Mouse (Mus musculus): ENCODE results near the gene Abtb2. TPM values are rescaled to one million over a fixed set of nuclear protein-coding genes. Genes with fewer than 3 reads are reported as not detected.
A peak's percentile ranks its signal among the peaks of the same experiment; 100 is the strongest.

Abtb2 gene
- polyA plus RNA-seq, 1 experiment from 2014 or later, result 20.2 TPM

GRCm38 (mm10) chr2:103586423-103586822 lies 20.3 kb downstream of the Abtb2 start:
- Histone ChIP-seq H3K4me3 (no peak overlapping the region), H3K27me3 (no peaks in the 10 kb centered on the region), H3K9ac (no peak overlapping the region), H3K4me1 (replicated peaks) (peaks cover 80% of the 10 kb centered on the region), H3K4me2 (no peak overlapping the region), H3K9me3 (replicated peaks) (no peaks in the 10 kb centered on the region), H3K27ac (no peak overlapping the region), H3K36me3 (no peaks in the 10 kb centered on the region)
- no peak for ATAC-seq (replicated peaks; ENCODE audit: insufficient number of reproducible peaks, insufficient read depth, low FRiP score, low read depth)
- WGBS, result 89% methylated on average over 3 of the region's 3 CpGs

- Histone ChIP-seq H3K9me3 (replicated peaks) (no peaks in the 10 kb centered on the region), H3K4me2 (no peak overlapping the region), H3K27ac (peak overlapping the region; percentile 64), H3K9ac (no peak overlapping the region), H3K4me3 (no peak overlapping the region), H3K27me3 (no peaks in the 10 kb centered on the region), H3K4me1 (replicated peaks) (peaks cover 80% of the 10 kb centered on the region), H3K36me3 (no peaks in the 10 kb centered on the region)
- no peak for ATAC-seq (replicated peaks; ENCODE audit: insufficient number of reproducible peaks, insufficient read depth, low FRiP score, low read depth)
- WGBS, result 60% methylated on average over 5 of the region's 5 CpGs
Observed at GRCm38 (mm10) chr2:103588776-103589175, 22.7 kb downstream of the Abtb2 start.

GRCm38 (mm10) chr2:103589400-103589799 lies 23.3 kb downstream of the Abtb2 start:
- Histone ChIP-seq H3K9me3 (replicated peaks) (no peaks in the 10 kb centered on the region), H3K4me1 (replicated peaks) (peaks cover 77% of the 10 kb centered on the region), H3K4me2 (no peak overlapping the region), H3K27ac (peak overlapping the region; percentile 64), H3K4me3 (no peak overlapping the region), H3K27me3 (no peaks in the 10 kb centered on the region), H3K36me3 (no peaks in the 10 kb centered on the region), H3K9ac (no peak overlapping the region)
- 28% methylated on average over 4 of the region's 4 CpGs for WGBS
- no peak for ATAC-seq (replicated peaks; ENCODE audit: insufficient number of reproducible peaks, insufficient read depth, low FRiP score, low read depth)

- peaks cover 87% of the 10 kb centered on the region for H3K4me1 ChIP-seq (replicated peaks)
- H3K4me3 ChIP-seq, result no peak overlapping the region
- no peaks in the 10 kb centered on the region for H3K27me3 ChIP-seq
- no peak overlapping the region for H3K9ac ChIP-seq
- no peaks in the 10 kb centered on the region for H3K9me3 ChIP-seq (replicated peaks)
- WGBS, result 77% methylated on average over 7 of the region's 7 CpGs
- no peaks in the 10 kb centered on the region for H3K36me3 ChIP-seq
- no peak overlapping the region for H3K27ac ChIP-seq
- no peak overlapping the region for H3K4me2 ChIP-seq
- ATAC-seq (replicated peaks; ENCODE audit: insufficient number of reproducible peaks, insufficient read depth, low FRiP score, low read depth), result no peak
Observed at GRCm38 (mm10) chr2:103590645-103591044, 24.5 kb downstream of the Abtb2 start.

GRCm38 (mm10) chr2:103591742-103592590 lies 25.9 kb downstream of the Abtb2 start:
- H3K4me2 ChIP-seq, result peak overlapping the region; percentile 11; the same call in 1 of the 2 replicates
- H3K4me1 ChIP-seq (replicated peaks), result peaks cover 94% of the 10 kb centered on the region
- H3K27ac ChIP-seq, result peak overlapping the region; percentile 75
- ATAC-seq (replicated peaks; ENCODE audit: insufficient number of reproducible peaks, insufficient read depth, low FRiP score, low read depth), result peak; percentile 75
- no peak overlapping the region for H3K4me3 ChIP-seq
- no peak overlapping the region for H3K9ac ChIP-seq
- WGBS, result 33% methylated on average over 9 of the region's 9 CpGs
- H3K27me3 ChIP-seq, result no peaks in the 10 kb centered on the region
- no peaks in the 10 kb centered on the region for H3K36me3 ChIP-seq
- H3K9me3 ChIP-seq (replicated peaks), result no peaks in the 10 kb centered on the region

GRCm38 (mm10) chr2:103592591-103592929 lies 26.4 kb downstream of the Abtb2 start:
- Histone ChIP-seq H3K9me3 (replicated peaks) (no peaks in the 10 kb centered on the region), H3K27me3 (no peaks in the 10 kb centered on the region), H3K9ac (no peak overlapping the region), H3K27ac (peak overlapping the region; percentile 75), H3K36me3 (no peaks in the 10 kb centered on the region), H3K4me2 (peak overlapping the region; percentile 11; the same call in 1 of the 2 replicates), H3K4me3 (no peak overlapping the region), H3K4me1 (replicated peaks) (peaks cover 94% of the 10 kb centered on the region)
- 32% methylated on average over 3 of the region's 3 CpGs for WGBS
- 0 out of 2 replicates have a peak, but pooled peaks have one; percentile 11 for ATAC-seq (replicated peaks; ENCODE audit: insufficient number of reproducible peaks, insufficient read depth, low FRiP score, low read depth)

GRCm38 (mm10) chr2:103594592-103595011 lies 28.5 kb downstream of the Abtb2 start:
- no peak overlapping the region for H3K27ac ChIP-seq
- ATAC-seq (replicated peaks; ENCODE audit: insufficient number of reproducible peaks, insufficient read depth, low FRiP score, low read depth), result no peak
- no peaks in the 10 kb centered on the region for H3K36me3 ChIP-seq
- H3K9ac ChIP-seq, result 0 out of 2 replicates have a peak overlapping the region, but pooled peaks have one; percentile 1
- no peak overlapping the region for H3K4me3 ChIP-seq
- H3K27me3 ChIP-seq, result no peaks in the 10 kb centered on the region
- WGBS, result 65% methylated on average over 6 of the region's 6 CpGs
- peaks cover 94% of the 10 kb centered on the region for H3K4me1 ChIP-seq (replicated peaks)
- no peak overlapping the region for H3K4me2 ChIP-seq
- H3K9me3 ChIP-seq (replicated peaks), result no peaks in the 10 kb centered on the region

GRCm38 (mm10) chr2:103595028-103595651 lies 29.0 kb downstream of the Abtb2 start:
- Histone ChIP-seq H3K9me3 (replicated peaks) (no peaks in the 10 kb centered on the region), H3K27me3 (no peaks in the 10 kb centered on the region), H3K4me2 (no peak overlapping the region), H3K27ac (no peak overlapping the region), H3K4me3 (no peak overlapping the region), H3K9ac (0 out of 2 replicates have a peak overlapping the region, but pooled peaks have one; percentile 1), H3K36me3 (no peaks in the 10 kb centered on the region), H3K4me1 (replicated peaks) (peaks cover 94% of the 10 kb centered on the region)
- WGBS, result 46% methylated on average over 5 of the region's 5 CpGs
- ATAC-seq (replicated peaks; ENCODE audit: insufficient number of reproducible peaks, insufficient read depth, low FRiP score, low read depth), result no peak

GRCm38 (mm10) chr2:103599296-103599695 lies 33.2 kb downstream of the Abtb2 start:
- no peak for ATAC-seq (replicated peaks; ENCODE audit: insufficient number of reproducible peaks, insufficient read depth, low FRiP score, low read depth)
- H3K4me2 ChIP-seq, result no peak overlapping the region
- H3K9me3 ChIP-seq (replicated peaks), result no peaks in the 10 kb centered on the region
- peaks cover 98% of the 10 kb centered on the region for H3K4me1 ChIP-seq (replicated peaks)
- no peak overlapping the region for H3K4me3 ChIP-seq
- H3K36me3 ChIP-seq, result no peaks in the 10 kb centered on the region
- no peaks in the 10 kb centered on the region for H3K27me3 ChIP-seq
- H3K9ac ChIP-seq, result no peak overlapping the region
- WGBS, result 74% methylated on average over 1 of the region's 1 CpGs
- peak overlapping the region; percentile 81 for H3K27ac ChIP-seq

GRCm38 (mm10) chr2:103600165-103600891 lies 34.2 kb downstream of the Abtb2 start:
- H3K4me3 ChIP-seq, result peak overlapping the region; percentile 6; the same call in 1 of the 2 replicates
- peak; percentile 79 for ATAC-seq (replicated peaks; ENCODE audit: insufficient number of reproducible peaks, insufficient read depth, low FRiP score, low read depth)
- 29% methylated on average over 8 of the region's 8 CpGs for WGBS
- H3K9me3 ChIP-seq (replicated peaks), result no peaks in the 10 kb centered on the region
- 0 out of 2 replicates have a peak overlapping the region, but pooled peaks have one; percentile 4 for H3K9ac ChIP-seq
- peak overlapping the region; percentile 50 for H3K4me2 ChIP-seq
- H3K36me3 ChIP-seq, result no peaks in the 10 kb centered on the region
- peaks cover 95% of the 10 kb centered on the region for H3K4me1 ChIP-seq (replicated peaks)
- H3K27ac ChIP-seq, result peak overlapping the region; percentile 81
- no peaks in the 10 kb centered on the region for H3K27me3 ChIP-seq

GRCm38 (mm10) chr2:103601126-103601525 lies 35.0 kb downstream of the Abtb2 start:
- no peak for ATAC-seq (replicated peaks; ENCODE audit: insufficient number of reproducible peaks, insufficient read depth, low FRiP score, low read depth)
- H3K27ac ChIP-seq, result peak overlapping the region; percentile 81

More at GRCm38 (mm10) chr2:103601126-103601525, 35.0 kb downstream of the Abtb2 start:
- H3K9me3 ChIP-seq (replicated peaks), result no peaks in the 10 kb centered on the region
- peaks cover 87% of the 10 kb centered on the region for H3K4me1 ChIP-seq (replicated peaks)
- no peak overlapping the region for H3K9ac ChIP-seq
- peak overlapping the region; percentile 50; the same call in 1 of the 2 replicates for H3K4me2 ChIP-seq
- 40% methylated on average over 1 of the region's 1 CpGs for WGBS
- H3K27me3 ChIP-seq, result no peaks in the 10 kb centered on the region
- H3K36me3 ChIP-seq, result no peaks in the 10 kb centered on the region
- H3K4me3 ChIP-seq, result no peak overlapping the region

All from heart, embryonic 15.5 days (tissue).